Mouse (Mus musculus): Measurements from ENCODE around the gene Ptpn22. TPM values are rescaled to one million over a fixed set of nuclear protein-coding genes. Genes with fewer than 3 reads are reported as not detected.

Ptpn22 gene
- polyA plus RNA-seq, 1 experiment from 2014 or later: 0.28 TPM

DNA sequence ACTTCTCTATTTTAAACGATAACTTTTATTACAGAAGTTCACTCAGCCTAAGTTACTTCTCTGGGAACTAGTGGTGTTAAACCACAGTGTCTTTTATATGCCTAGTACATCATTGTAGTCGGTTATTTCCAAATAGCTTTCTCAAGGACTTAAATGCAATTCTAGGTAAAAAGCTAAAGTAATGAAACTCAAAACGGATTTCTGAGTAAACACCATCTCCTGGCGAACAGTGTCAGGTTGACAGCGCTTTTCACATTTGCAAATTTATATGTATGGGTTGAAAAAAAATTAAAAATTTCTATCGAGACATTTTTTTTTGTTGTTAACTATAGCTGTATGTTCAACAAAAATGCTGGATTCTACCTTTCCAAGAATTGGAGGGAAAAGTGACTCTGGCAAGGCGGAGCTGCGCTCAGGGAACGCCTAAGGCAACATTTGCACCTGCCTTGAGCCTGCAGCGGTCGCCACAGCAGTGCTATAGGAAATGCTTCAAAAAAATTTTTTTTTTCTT, 53.9 kb downstream of the Ptpn22 start:
- Histone ChIP-seq H3K9ac (replicated peaks) (peak overlapping the region; percentile 51), H3K4me3 (peak overlapping the region; percentile 89), H3K27ac (replicated peaks) (peak overlapping the region; percentile 96), H3K4me1 (peaks cover 20% of the 10 kb centered on the region), H3K27me3 (no peaks in the 10 kb centered on the region), H3K9me3 (no peaks in the 10 kb centered on the region), H3K36me3 (no peaks in the 10 kb centered on the region), H3K4me2 (replicated peaks) (peak overlapping the region; percentile 61)
- ATAC-seq (replicated peaks): peak; percentile 23
- WGBS: 4% methylated on average over 11 of the region's 11 CpGs

GRCm38 (mm10) chr3:103914010-103914669, 54.5 kb downstream of the Ptpn22 start, which contains the start of gene Rsbn1:
Rsbn1 (plus strand) TSS chr3:103914120.
- Histone ChIP-seq H3K9me3 (no peaks in the 10 kb centered on the region), H3K27me3 (no peaks in the 10 kb centered on the region), H3K4me2 (replicated peaks) (peak within 1 kb of the TSS; percentile 71), H3K36me3 (no peaks in the 10 kb centered on the region), H3K27ac (replicated peaks) (peak within 1 kb of the TSS; percentile 96), H3K4me3 (peak within 1 kb of the TSS; percentile 89), H3K9ac (replicated peaks) (peak within 1 kb of the TSS; percentile 96), H3K4me1 (peaks cover 20% of the 10 kb centered on the region)
- under 1% methylated on average over 52 of the region's 55 CpGs for WGBS
- ATAC-seq (replicated peaks): peak; percentile 100

- H3K4me1 ChIP-seq: peaks cover 20% of the 10 kb centered on the region
- peak; percentile 63 for ATAC-seq (replicated peaks)
- peak overlapping the region; percentile 89 for H3K4me3 ChIP-seq
- H3K27ac ChIP-seq (replicated peaks): peak overlapping the region; percentile 96
- peak overlapping the region; percentile 96 for H3K9ac ChIP-seq (replicated peaks)
- WGBS: under 1% methylated on average over 60 of the region's 60 CpGs
- no peaks in the 10 kb centered on the region for H3K9me3 ChIP-seq
- H3K4me2 ChIP-seq (replicated peaks): peak overlapping the region; percentile 71
- no peaks in the 10 kb centered on the region for H3K27me3 ChIP-seq
- H3K36me3 ChIP-seq: no peaks in the 10 kb centered on the region
Observed at GRCm38 (mm10) chr3:103914732-103915508, 55.3 kb downstream of the Ptpn22 start.

DNA sequence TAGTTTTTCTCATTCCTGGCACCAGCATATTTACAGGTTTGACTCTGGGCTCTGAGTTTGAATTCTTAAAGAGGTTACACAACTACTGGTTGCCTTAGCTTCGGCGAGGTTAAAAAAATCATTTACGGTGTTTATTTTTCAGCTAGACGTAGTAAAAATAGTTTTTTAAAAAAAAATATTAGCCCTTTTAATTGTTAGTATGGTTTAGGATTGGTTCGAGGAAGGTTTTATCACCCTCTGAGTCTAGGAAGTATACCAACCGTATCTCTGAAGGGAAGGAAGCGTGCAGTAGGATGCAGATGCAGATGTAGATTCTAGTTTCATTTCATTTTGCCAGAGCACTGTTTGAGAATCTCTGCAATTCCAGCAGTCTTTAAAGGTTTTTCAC, 55.9 kb downstream of the Ptpn22 start:
- ATAC-seq (replicated peaks): no peak
- Histone ChIP-seq H3K4me3 (peak overlapping the region; percentile 89), H3K36me3 (no peaks in the 10 kb centered on the region), H3K9me3 (no peaks in the 10 kb centered on the region), H3K27me3 (no peaks in the 10 kb centered on the region), H3K4me1 (peaks cover 20% of the 10 kb centered on the region), H3K9ac (replicated peaks) (peak overlapping the region; percentile 96), H3K27ac (replicated peaks) (peak overlapping the region; percentile 96), H3K4me2 (replicated peaks) (peak overlapping the region; percentile 71)
- 7% methylated on average over 7 of the region's 7 CpGs for WGBS

- 41% methylated on average over 5 of the region's 5 CpGs for WGBS
- Histone ChIP-seq H3K27me3 (no peaks in the 10 kb centered on the region), H3K9ac (replicated peaks) (peak overlapping the region; percentile 31), H3K4me2 (replicated peaks) (peak overlapping the region; percentile 71), H3K36me3 (no peaks in the 10 kb centered on the region), H3K27ac (replicated peaks) (no peak overlapping the region), H3K4me1 (peaks cover 23% of the 10 kb centered on the region), H3K4me3 (peak overlapping the region; percentile 89), H3K9me3 (no peaks in the 10 kb centered on the region)
- ATAC-seq (replicated peaks): no peak
Observed at GRCm38 (mm10) chr3:103916205-103916838, 56.7 kb downstream of the Ptpn22 start.

DNA sequence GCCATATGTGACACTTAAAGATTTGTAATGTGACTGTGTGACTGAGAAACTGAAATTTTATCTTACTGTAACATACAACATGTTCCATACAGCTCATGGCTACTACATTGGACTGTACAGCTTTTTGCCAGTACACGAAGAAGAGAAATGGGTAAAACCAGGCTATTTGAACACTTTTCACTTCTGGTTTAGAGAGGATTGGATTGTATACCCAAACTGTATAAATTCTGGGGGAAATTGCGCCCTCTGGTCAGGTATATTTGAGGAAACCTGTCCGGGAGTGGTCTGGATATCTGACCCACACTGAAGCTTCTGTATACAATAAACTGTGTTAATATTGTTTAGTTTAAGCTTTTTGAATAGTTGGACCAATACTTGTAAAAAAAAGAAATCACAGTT, 57.2 kb downstream of the Ptpn22 start:
- 73% methylated on average over 3 of the region's 3 CpGs for WGBS
- no peaks in the 10 kb centered on the region for H3K9me3 ChIP-seq
- ATAC-seq (replicated peaks): no peak
- H3K36me3 ChIP-seq: no peaks in the 10 kb centered on the region
- peak overlapping the region; percentile 89 for H3K4me3 ChIP-seq
- peak overlapping the region; percentile 31 for H3K9ac ChIP-seq (replicated peaks)
- peaks cover 27% of the 10 kb centered on the region for H3K4me1 ChIP-seq
- H3K4me2 ChIP-seq (replicated peaks): peak overlapping the region; percentile 71
- H3K27me3 ChIP-seq: no peaks in the 10 kb centered on the region
- H3K27ac ChIP-seq (replicated peaks): no peak overlapping the region

DNA sequence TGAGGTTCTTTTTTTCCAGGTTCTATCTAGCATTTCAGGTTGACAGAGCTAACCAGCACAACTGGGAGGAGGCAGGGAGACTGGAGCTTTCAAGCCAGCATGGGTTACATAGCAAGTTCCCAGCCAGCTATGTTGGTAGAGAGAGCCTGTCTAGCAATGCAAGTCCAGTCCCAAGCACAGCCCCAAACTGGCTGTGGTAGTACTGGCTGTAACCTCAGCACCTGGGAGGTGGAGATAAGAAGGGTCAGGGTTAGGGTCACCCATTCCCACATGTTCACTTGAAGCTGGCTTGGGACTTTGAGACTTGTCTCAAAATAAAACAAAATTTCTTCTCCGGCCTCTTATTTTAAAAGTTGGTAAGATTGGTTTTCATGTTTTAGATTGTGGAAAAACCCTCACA, 60.5 kb downstream of the Ptpn22 start:
- Histone ChIP-seq H3K27ac (replicated peaks) (no peak overlapping the region), H3K27me3 (no peaks in the 10 kb centered on the region)
- 100% methylated on average over 1 of the region's 1 CpGs for WGBS

GRCm38 (mm10) chr3:103925302-103925701, 65.7 kb downstream of the Ptpn22 start:
- 39% methylated on average over 3 of the region's 3 CpGs for WGBS
- H3K36me3 ChIP-seq: peaks cover 8% of the 10 kb centered on the region
- ATAC-seq (replicated peaks): no peak

More for the DNA sequence above, 60.5 kb downstream of the Ptpn22 start:
- no peak overlapping the region for H3K4me2 ChIP-seq (replicated peaks)
- peaks cover 38% of the 10 kb centered on the region for H3K4me1 ChIP-seq
- ATAC-seq (replicated peaks): no peak
- no peak overlapping the region for H3K9ac ChIP-seq (replicated peaks)
- H3K4me3 ChIP-seq: no peak overlapping the region
- H3K36me3 ChIP-seq: no peaks in the 10 kb centered on the region
- H3K9me3 ChIP-seq: no peaks in the 10 kb centered on the region

DNA sequence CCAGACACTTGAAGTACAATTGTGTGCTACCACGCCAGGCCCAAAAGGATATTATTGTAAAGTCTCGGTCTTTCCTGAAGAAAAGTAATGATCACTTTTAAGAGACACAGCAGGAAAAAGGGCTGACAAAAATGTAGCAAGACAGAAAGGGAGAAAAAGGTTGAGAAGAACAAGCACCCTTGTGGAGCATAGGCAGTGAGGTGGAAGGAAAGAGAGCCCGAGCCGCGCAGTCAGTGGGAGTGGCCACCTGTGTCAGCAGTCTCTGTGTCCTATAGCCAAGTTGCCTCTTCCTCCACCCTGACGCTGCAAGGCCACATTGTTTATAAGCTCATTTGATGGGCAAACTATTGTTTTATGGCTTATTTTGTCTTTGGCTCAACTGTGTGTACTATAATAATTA, 67.9 kb downstream of the Ptpn22 start:
- no peak for ATAC-seq (replicated peaks)
- peaks cover 12% of the 10 kb centered on the region for H3K36me3 ChIP-seq
- no peaks in the 10 kb centered on the region for H3K9me3 ChIP-seq
- WGBS: 19% methylated on average over 6 of the region's 6 CpGs
- no peak overlapping the region for H3K4me3 ChIP-seq
- 0 out of 2 replicates have a peak overlapping the region, but pooled peaks have one; percentile 11 for H3K27ac ChIP-seq (replicated peaks)
- H3K27me3 ChIP-seq: no peaks in the 10 kb centered on the region
- H3K4me2 ChIP-seq (replicated peaks): no peak overlapping the region
- H3K9ac ChIP-seq (replicated peaks): no peak overlapping the region
- peaks cover 19% of the 10 kb centered on the region for H3K4me1 ChIP-seq

More at GRCm38 (mm10) chr3:103925302-103925701, 65.7 kb downstream of the Ptpn22 start:
- Histone ChIP-seq H3K27ac (replicated peaks) (peak overlapping the region; percentile 23; the same call in 1 of the 2 replicates), H3K4me2 (replicated peaks) (no peak overlapping the region), H3K9ac (replicated peaks) (no peak overlapping the region), H3K4me3 (no peak overlapping the region), H3K27me3 (no peaks in the 10 kb centered on the region), H3K4me1 (peaks cover 29% of the 10 kb centered on the region), H3K9me3 (no peaks in the 10 kb centered on the region)

GRCm38 (mm10) chr3:103944794-103945562, 85.4 kb downstream of the Ptpn22 start:
- peak overlapping the region; percentile 72 for H3K27ac ChIP-seq (replicated peaks)
- no peaks in the 10 kb centered on the region for H3K27me3 ChIP-seq
- no peak overlapping the region for H3K4me2 ChIP-seq (replicated peaks)
- H3K9ac ChIP-seq (replicated peaks): no peak overlapping the region
- ATAC-seq (replicated peaks): peak; percentile 96
- H3K9me3 ChIP-seq: no peaks in the 10 kb centered on the region
- WGBS: 24% methylated on average over 1 of the region's 1 CpGs
- H3K4me3 ChIP-seq: no peak overlapping the region
- no peaks in the 10 kb centered on the region for H3K36me3 ChIP-seq
- H3K4me1 ChIP-seq: peaks cover 19% of the 10 kb centered on the region

GRCm38 (mm10) chr3:103948666-103949065, 89.1 kb downstream of the Ptpn22 start:
- H3K9me3 ChIP-seq: no peaks in the 10 kb centered on the region
- 93% methylated on average over 7 of the region's 7 CpGs for WGBS

More at GRCm38 (mm10) chr3:103948666-103949065, 89.1 kb downstream of the Ptpn22 start:
- Histone ChIP-seq H3K9ac (replicated peaks) (no peak overlapping the region), H3K4me1 (peaks cover 19% of the 10 kb centered on the region), H3K4me2 (replicated peaks) (no peak overlapping the region), H3K36me3 (no peaks in the 10 kb centered on the region), H3K27ac (replicated peaks) (no peak overlapping the region), H3K27me3 (no peaks in the 10 kb centered on the region), H3K4me3 (no peak overlapping the region)
- no peak for ATAC-seq (replicated peaks)
